ENCODE assay signal across 30 mouse cellular contexts in genomic region chr3:134307801-134308200, GRCm38 (mm10).
DNase-seq lines count a peak whose midpoint lies in the region; ATAC-seq and TF ChIP-seq lines count a peak whose summit lies in the region.
"Had no signal": no experiment of that assay in that cellular context is flagged by ENCODE, and none has a peak within 500 bp of the region (broad histone marks: within the 10 kb centered on the region; RNA-seq: fewer than 3 reads in every experiment).

No protein-coding gene starts in this region.

- H3K27ac ChIP-seq in intestine, postnatal 0 days (ENCODE audit: low read depth, low read length) = no peak overlapping the region
- H3K27ac ChIP-seq in intestine, embryonic 15.5 days = no peak overlapping the region
- peak overlapping the region; percentile 86; the same call in 1 of the 2 replicates for H3K27ac ChIP-seq in midbrain, embryonic 10.5 days (replicated peaks)
- H3K27ac ChIP-seq in midbrain, embryonic 13.5 days = no peak overlapping the region
- no peak overlapping the region for H3K27ac ChIP-seq in MEL (ENCODE audit: control insufficient read depth, low read depth, low read length)
- H3K27ac ChIP-seq: forebrain, embryonic 13.5 days; hindbrain, embryonic 10.5 days; kidney, embryonic 15.5 days; liver, embryonic 12.5 days had no signal

- H3K4me2 ChIP-seq in intestine, postnatal 0 days (replicated peaks; ENCODE audit: low read depth) = no peak overlapping the region
- H3K4me2 ChIP-seq in intestine, embryonic 15.5 days (replicated peaks) = no peak overlapping the region
- no peak overlapping the region for H3K4me2 ChIP-seq in midbrain, embryonic 13.5 days (replicated peaks)
- H3K4me2 ChIP-seq: forebrain, embryonic 13.5 days; kidney, embryonic 15.5 days; liver, embryonic 12.5 days; midbrain, embryonic 12.5 days had no signal

- H3K4me1 ChIP-seq in intestine, postnatal 0 days (replicated peaks; ENCODE audit: control insufficient read depth, insufficient read depth, low read length) = no peaks in the 10 kb centered on the region
- no peaks in the 10 kb centered on the region; the same call in 1 of the 2 replicates for H3K4me1 ChIP-seq in intestine, embryonic 15.5 days (replicated peaks)
- H3K4me1 ChIP-seq in midbrain, embryonic 10.5 days = peaks cover 54% of the 10 kb centered on the region
- H3K4me1 ChIP-seq in midbrain, embryonic 13.5 days (replicated peaks) = peaks cover 51% of the 10 kb centered on the region
- H3K4me1 ChIP-seq in MEL (ENCODE audit: control insufficient read depth in 1 of 2, insufficient read depth in 2 of 2, low read length in 2 of 2) = no peaks in the 10 kb centered on the region
- H3K4me1 ChIP-seq: liver, embryonic 12.5 days had no signal

- no peak; the same call in 1 of the 2 replicates for TF ChIP-seq RAD21 in MEL (IDR thresholded peaks at IDR 0.05; ENCODE audit: low read depth, low read length)

- peak; percentile 26; the same call in 1 of the 2 replicates for TF ChIP-seq CTCF in intestine, postnatal 0 days (IDR thresholded peaks at IDR 0.05; ENCODE audit: low read depth)
- TF ChIP-seq CTCF in MEL (IDR thresholded peaks at IDR 0.05 in 2 of 3, conservative IDR thresholded peaks at IDR 0.05 in 1 of 3; ENCODE audit: control insufficient read depth in 1 of 3, insufficient read depth in 1 of 3, low read depth in 2 of 3, low read length in 3 of 3, poor library complexity in 1 of 3, severe bottlenecking in 1 of 3) = peak in 1 of 3 experiments; percentile 12; a peak in 2 of 6 replicates

- ATAC-seq in intestine, postnatal 0 days = no peak
- no peak for ATAC-seq in intestine, embryonic 15.5 days
- no peak for ATAC-seq in midbrain, embryonic 13.5 days
- ATAC-seq: CD4-positive, CD25-positive, alpha-beta regulatory T cell, adult 4 months; forebrain, embryonic 13.5 days; hindbrain, embryonic 16.5 days; intestine, embryonic 16.5 days; liver, embryonic 12.5 days; liver, postnatal 0 days had no signal

- no peak for TF ChIP-seq POLR2A in MEL (IDR thresholded peaks at IDR 0.05; ENCODE audit: control insufficient read depth in 1 of 2, insufficient read depth in 1 of 2, low read depth in 1 of 2, low read length in 2 of 2, poor library complexity in 1 of 2)

- no peak for DNase-seq in midbrain, embryonic 10.5 days (ENCODE audit: low spot score)
- peak; percentile 14 for DNase-seq in MEL (ENCODE audit: low read depth, low spot score)
- no peak for DNase-seq in cerebellum, postnatal 4 days (ENCODE audit: low spot score in 2 of 2)
- DNase-seq in adrenal gland, adult (ENCODE audit: inconsistent age in 2 of 2, low spot score in 1 of 2) = no peak
- DNase-seq: adrenal gland, postnatal 10 days; cerebellum, adult 11 months; cerebellum, adult 9-11 months; gastrocnemius, postnatal 10 days; heart, postnatal 14 days; kidney, postnatal 36 days; layer of hippocampus, postnatal 36 days; left cerebral cortex, postnatal 4 days; liver, postnatal 0 days; lung, postnatal 10 days; right cerebral cortex, adult 18-20 months; spleen, adult 18-20 months; thymus, adult 18-20 months; thymus, postnatal 25 days had no signal

- no peak for TF ChIP-seq EP300 in MEL (IDR thresholded peaks at IDR 0.05; ENCODE audit: low read depth in 1 of 2, low read length in 2 of 2)

- H3K9ac ChIP-seq in intestine, postnatal 0 days (ENCODE audit: low read depth, low read length) = no peak overlapping the region
- H3K9ac ChIP-seq in intestine, embryonic 15.5 days = no peak overlapping the region
- H3K9ac ChIP-seq in midbrain, embryonic 13.5 days (replicated peaks) = no peak overlapping the region
- no peak overlapping the region for H3K9ac ChIP-seq in MEL (ENCODE audit: control insufficient read depth, low read depth, low read length, poor library complexity, severe bottlenecking)
- H3K9ac ChIP-seq: forebrain, embryonic 13.5 days; kidney, embryonic 15.5 days; liver, embryonic 12.5 days; liver, postnatal 0 days; midbrain, embryonic 12.5 days had no signal

- no peaks in the 10 kb centered on the region for H3K36me3 ChIP-seq in intestine, postnatal 0 days (ENCODE audit: control insufficient read depth, insufficient read depth)
- H3K36me3 ChIP-seq in intestine, embryonic 15.5 days = no peaks in the 10 kb centered on the region
- no peaks in the 10 kb centered on the region for H3K36me3 ChIP-seq in midbrain, embryonic 10.5 days
- no peaks in the 10 kb centered on the region for H3K36me3 ChIP-seq in midbrain, embryonic 13.5 days
- no peaks in the 10 kb centered on the region for H3K36me3 ChIP-seq in MEL (ENCODE audit: control insufficient read depth in 1 of 2, insufficient read depth in 2 of 2, low read length in 2 of 2)
- H3K36me3 ChIP-seq: hindbrain, embryonic 10.5 days; kidney, embryonic 15.5 days; liver, embryonic 12.5 days; midbrain, embryonic 12.5 days had no signal

- H3K4me3 ChIP-seq in intestine, postnatal 0 days (ENCODE audit: low read depth, low read length) = no peak overlapping the region
- H3K4me3 ChIP-seq in intestine, embryonic 15.5 days (replicated peaks) = no peak overlapping the region
- no peak overlapping the region for H3K4me3 ChIP-seq in midbrain, embryonic 10.5 days
- H3K4me3 ChIP-seq in midbrain, embryonic 13.5 days (replicated peaks) = no peak overlapping the region
- H3K4me3 ChIP-seq in MEL (ENCODE audit: control insufficient read depth in 1 of 2, insufficient read depth in 1 of 2, low read depth in 2 of 2, low read length in 2 of 2) = no peak overlapping the region
- H3K4me3 ChIP-seq: erythroblast, embryonic 14.5 days; forebrain, embryonic 13.5 days; hindbrain, embryonic 10.5 days; kidney, embryonic 15.5 days; liver, embryonic 12.5 days; midbrain, embryonic 12.5 days had no signal

- H3K79me2 ChIP-seq in MEL (ENCODE audit: control insufficient read depth, insufficient read depth, low read length, poor library complexity) = no peaks in the 10 kb centered on the region

- no peaks in the 10 kb centered on the region for H3K9me3 ChIP-seq in intestine, postnatal 0 days (ENCODE audit: control insufficient read depth)
- no peaks in the 10 kb centered on the region for H3K9me3 ChIP-seq in intestine, embryonic 15.5 days
- H3K9me3 ChIP-seq in midbrain, embryonic 10.5 days (replicated peaks) = no peaks in the 10 kb centered on the region
- H3K9me3 ChIP-seq in midbrain, embryonic 13.5 days = no peaks in the 10 kb centered on the region
- no peaks in the 10 kb centered on the region for H3K9me3 ChIP-seq in MEL (replicated peaks; ENCODE audit: insufficient read depth, low read length)
- H3K9me3 ChIP-seq: forebrain, embryonic 13.5 days; hindbrain, embryonic 10.5 days; kidney, embryonic 15.5 days; liver, embryonic 12.5 days; midbrain, embryonic 12.5 days had no signal

- H3K27me3 ChIP-seq in intestine, postnatal 0 days (replicated peaks; ENCODE audit: control insufficient read depth, insufficient read depth, low read length) = no peaks in the 10 kb centered on the region
- H3K27me3 ChIP-seq in intestine, embryonic 15.5 days (replicated peaks) = no peaks in the 10 kb centered on the region
- H3K27me3 ChIP-seq in midbrain, embryonic 10.5 days (ENCODE audit: low read depth, poor library complexity, severe bottlenecking) = no peaks in the 10 kb centered on the region
- H3K27me3 ChIP-seq in midbrain, embryonic 13.5 days = no peaks in the 10 kb centered on the region
- no peaks in the 10 kb centered on the region for H3K27me3 ChIP-seq in MEL (ENCODE audit: control insufficient read depth in 1 of 2, insufficient read depth in 2 of 2, low read length in 2 of 2)
- H3K27me3 ChIP-seq: forebrain, embryonic 13.5 days; kidney, embryonic 15.5 days; liver, embryonic 12.5 days; midbrain, embryonic 12.5 days had no signal

TF ChIP-seq in MEL, 35 proteins besides CTCF, POLR2A, EP300 and RAD21:
- TF ChIP-seq GATA1 (IDR thresholded peaks at IDR 0.05; ENCODE audit: low read depth, low read length) (no peak), SMC3 (IDR thresholded peaks at IDR 0.05; ENCODE audit: low read depth, low read length) (peak; percentile 29)
